Mouse (Mus musculus) cortical plate, adult 2 months (tissue): ENCODE measurements around the gene Rb1. TPM values are rescaled to one million over a fixed set of nuclear protein-coding genes. Genes with fewer than 3 reads are reported as not detected.

Experiments used
- H3K27ac ChIP-seq: fragments of 200-500 bp; 2 replicates; pipeline ENCODE4 v1.5.1; 2012; ENCODE audit warnings: low read length, control low read depth, inconsistent platforms; ENCODE audit not compliant: insufficient read depth
- H3K4me1 ChIP-seq: fragments of 200-500 bp; 2 replicates; pipeline ENCODE4 v1.6.1; 2011; ENCODE audit warnings: low read length; ENCODE audit not compliant: control insufficient read depth, insufficient read depth
- H3K4me3 ChIP-seq: fragments of 200-500 bp; 2 replicates; pipeline ENCODE4 v1.5.1; 2011; ENCODE audit warnings: mild to moderate bottlenecking, low read length, control low read depth; ENCODE audit not compliant: insufficient read depth
- CTCF ChIP-seq: fragments of 200-500 bp; IDR thresholded peaks from 2 replicates; pipeline ENCODE4 v1.5.1; 2011; ENCODE audit warnings: mild to moderate bottlenecking, control low read depth, low read length; ENCODE audit not compliant: insufficient read depth; ENCODE audit errors: extremely low read depth
- POLR2A ChIP-seq: fragments of 200-500 bp; IDR thresholded peaks from 2 replicates; pipeline ENCODE4 v1.6.1; 2011; ENCODE audit warnings: mild to moderate bottlenecking, low read length, control low read depth; ENCODE audit not compliant: insufficient read depth; ENCODE audit errors: extremely low read depth
- polyA plus RNA-seq: library from polyadenylated mRNA; depleted of rRNA; stranded (reverse); fragments of >200 nt; gene quantifications from 2 replicates; pipeline ENCODE4 v1.2.3, GENCODE M21; 2012; rRNA removed

The Rb1 gene
- polyA plus RNA-seq, 1 experiment: 19.8 TPM

DNA sequence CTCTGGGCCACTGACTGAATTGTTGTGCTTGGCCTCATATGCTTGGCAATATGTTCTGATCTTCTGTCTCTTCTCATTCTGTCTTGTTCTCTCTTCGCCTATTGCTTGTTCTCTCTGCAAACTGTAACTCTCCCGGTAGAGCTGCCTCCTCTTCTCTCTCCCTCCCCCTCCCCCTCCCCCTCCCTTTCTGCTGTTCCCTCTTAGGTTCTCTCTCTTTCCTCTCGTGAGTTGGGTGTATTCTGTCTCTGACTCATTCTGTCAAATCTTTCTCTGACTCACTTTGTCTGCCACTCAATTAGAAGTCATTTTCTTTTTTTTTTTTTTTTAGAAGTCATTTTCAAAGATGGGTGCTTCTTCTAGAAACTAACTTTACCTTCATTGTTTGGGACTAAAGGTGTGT lies 178.9 kb downstream of the Rb1 start:
- TF ChIP-seq CTCF (no peak), POLR2A (no peak)
- no peak overlapping the region for H3K27ac ChIP-seq
- H3K4me1 ChIP-seq: no peaks in the 10 kb centered on the region; the same call in 1 of the 2 replicates
- no peak overlapping the region for H3K4me3 ChIP-seq

DNA sequence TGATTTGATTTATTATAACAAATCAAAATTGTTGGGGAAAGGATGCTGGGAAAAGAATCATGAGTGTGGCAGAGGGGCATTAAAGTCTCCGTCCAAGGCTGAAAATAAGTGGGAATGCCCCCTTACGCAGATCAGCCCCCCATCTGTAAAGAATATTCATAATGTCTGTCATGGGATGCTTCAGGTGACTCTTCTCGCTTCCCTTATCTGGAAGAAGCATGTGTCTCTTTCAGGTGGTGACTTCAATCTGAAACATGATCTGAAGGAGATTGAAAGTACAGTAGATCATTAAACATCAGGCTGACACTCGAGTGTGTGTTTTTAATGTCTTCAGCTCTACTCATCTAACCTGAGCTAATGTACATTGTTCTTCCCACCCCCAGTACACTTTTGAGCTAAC lies 180.1 kb downstream of the Rb1 start:
- no peak for TF ChIP-seq CTCF
- no peak for TF ChIP-seq POLR2A
- Histone ChIP-seq H3K27ac (no peak overlapping the region), H3K4me3 (no peak overlapping the region), H3K4me1 (no peaks in the 10 kb centered on the region; the same call in 1 of the 2 replicates)

DNA sequence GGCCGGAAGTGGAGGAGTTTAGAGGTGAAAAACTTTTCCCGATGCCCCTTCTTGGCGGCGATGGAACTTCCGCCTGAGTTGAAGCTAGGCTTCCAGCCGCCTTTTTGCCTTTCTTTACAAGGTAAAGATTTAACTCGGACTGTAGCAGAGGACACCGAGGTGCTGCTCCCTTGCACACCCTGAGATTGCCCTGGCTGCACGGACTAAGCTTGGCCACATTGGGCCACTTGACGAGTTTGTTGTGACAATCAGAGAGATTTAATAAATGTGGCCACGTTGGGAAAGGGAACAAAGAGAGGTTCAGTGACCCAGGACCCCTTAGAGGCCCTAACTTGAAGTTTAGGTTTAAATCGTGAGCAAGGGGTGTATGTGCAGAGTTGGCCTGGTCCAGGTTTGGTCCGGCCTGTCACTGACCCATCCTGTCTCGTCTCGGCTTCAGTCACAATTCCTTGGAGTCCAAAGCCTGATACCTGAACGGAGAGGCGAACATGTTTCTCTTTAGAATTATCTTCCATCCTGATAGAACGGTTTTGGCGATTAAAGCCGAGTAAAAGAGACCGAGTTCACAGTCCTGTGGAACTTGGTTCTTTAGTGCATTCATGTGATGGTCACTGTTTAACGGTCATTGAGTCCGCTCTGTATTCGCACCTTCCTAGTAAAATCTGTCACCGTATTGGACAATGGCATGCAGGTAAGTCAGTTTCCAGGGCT lies 181.8 kb downstream of the Rb1 start:
- H3K4me1 ChIP-seq: no peaks in the 10 kb centered on the region; the same call in 1 of the 2 replicates
- H3K4me3 ChIP-seq: peak overlapping the region; percentile 50
- no peak for TF ChIP-seq CTCF
- TF ChIP-seq POLR2A: no peak
- H3K27ac ChIP-seq: peak overlapping the region; percentile 93

DNA sequence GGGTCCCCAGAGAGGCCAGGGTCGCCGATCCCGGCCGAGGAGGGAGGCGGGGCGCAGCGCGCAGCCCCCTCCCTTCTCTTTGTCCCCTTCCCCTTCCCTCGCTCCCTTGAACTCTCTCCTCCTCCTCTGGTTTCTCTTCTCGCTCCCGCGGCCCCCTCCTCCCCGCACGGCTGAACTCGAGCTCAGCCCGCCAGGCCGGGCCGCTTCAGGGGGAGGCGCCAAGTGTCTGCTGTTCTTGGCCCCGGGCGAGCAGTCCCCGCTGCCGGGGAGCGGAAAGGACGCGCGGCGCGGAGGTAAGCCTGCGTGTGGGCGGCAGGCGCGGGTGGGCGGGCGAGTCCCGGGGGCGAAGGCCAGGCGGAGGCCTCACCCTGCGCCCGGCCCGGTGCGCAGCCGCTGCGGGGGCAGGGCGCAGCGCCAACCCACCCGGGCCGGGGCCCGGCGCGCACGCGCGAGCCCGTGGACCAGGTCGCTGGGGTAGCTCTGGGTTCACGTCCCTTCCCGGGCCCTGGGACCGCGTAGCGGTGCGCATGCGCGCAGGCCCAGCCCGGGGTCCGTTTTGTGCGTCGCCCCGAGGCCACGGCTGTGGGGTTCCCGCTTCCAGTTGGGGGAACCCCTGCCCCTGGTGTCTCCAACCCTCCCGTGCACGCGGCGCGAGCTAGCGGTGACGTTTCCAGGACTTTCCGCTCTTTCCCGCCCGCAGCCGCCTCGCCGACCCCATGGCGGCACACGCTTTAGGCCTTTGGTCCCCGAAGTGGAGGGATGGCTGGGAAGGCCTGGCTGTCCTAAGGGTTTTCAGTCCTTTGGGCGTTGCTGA lies 182.5 kb downstream of the Rb1 start:
- H3K27ac ChIP-seq: peak overlapping the region; percentile 93
- no peak for TF ChIP-seq CTCF
- TF ChIP-seq POLR2A: no peak
- no peaks in the 10 kb centered on the region; the same call in 1 of the 2 replicates for H3K4me1 ChIP-seq
- H3K4me3 ChIP-seq: peak overlapping the region; percentile 50

DNA sequence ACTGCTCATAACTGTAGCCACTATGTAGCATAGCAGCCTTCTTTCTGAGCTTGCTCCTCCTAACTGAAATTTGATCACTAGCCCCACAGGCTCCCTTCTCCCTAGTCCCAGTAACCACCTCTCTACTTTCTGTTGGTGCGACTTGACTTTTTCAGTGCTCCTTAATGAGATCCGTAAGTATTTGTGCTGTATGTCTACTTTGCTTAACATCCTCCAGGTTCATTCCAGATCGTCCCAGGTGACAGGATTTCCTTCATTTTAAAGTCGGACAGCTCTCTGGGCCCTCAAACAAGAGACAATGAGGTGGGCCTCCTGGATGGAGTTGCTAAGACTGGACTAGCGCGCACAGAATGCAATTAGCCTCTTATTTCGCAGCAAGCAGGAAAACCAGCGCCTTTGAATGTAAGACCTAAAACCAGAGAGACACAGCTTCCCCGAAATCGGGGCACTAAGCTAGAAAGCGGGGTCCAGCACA lies 183.2 kb downstream of the Rb1 start:
- peak overlapping the region; percentile 93 for H3K27ac ChIP-seq
- TF ChIP-seq CTCF (no peak), POLR2A (no peak)
- H3K4me1 ChIP-seq: no peaks in the 10 kb centered on the region; the same call in 1 of the 2 replicates
- H3K4me3 ChIP-seq: peak overlapping the region; percentile 50

DNA sequence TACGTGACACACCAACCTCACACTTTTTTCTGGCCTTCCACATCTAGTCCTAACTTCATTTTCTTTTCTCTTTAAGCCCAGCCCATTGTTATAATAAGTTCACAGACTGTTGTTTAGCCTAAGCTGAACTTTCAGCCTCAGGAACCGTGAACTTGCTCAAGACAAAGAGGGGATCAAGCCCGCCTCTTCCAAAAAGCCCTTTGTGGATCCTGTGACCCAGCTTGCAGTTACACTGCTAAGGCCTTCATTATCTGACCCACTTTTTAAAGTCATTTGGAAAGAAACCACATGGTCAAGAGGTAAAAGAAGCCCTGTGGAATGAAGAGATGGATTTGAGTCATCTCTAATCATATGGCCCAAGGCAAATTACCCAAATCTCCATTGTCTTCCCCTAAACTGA lies 183.8 kb downstream of the Rb1 start:
- Histone ChIP-seq H3K4me1 (no peaks in the 10 kb centered on the region; the same call in 1 of the 2 replicates), H3K4me3 (no peak overlapping the region; the same call in 1 of the 2 replicates), H3K27ac (no peak overlapping the region; the same call in 1 of the 2 replicates)
- TF ChIP-seq CTCF: no peak
- no peak for TF ChIP-seq POLR2A

DNA sequence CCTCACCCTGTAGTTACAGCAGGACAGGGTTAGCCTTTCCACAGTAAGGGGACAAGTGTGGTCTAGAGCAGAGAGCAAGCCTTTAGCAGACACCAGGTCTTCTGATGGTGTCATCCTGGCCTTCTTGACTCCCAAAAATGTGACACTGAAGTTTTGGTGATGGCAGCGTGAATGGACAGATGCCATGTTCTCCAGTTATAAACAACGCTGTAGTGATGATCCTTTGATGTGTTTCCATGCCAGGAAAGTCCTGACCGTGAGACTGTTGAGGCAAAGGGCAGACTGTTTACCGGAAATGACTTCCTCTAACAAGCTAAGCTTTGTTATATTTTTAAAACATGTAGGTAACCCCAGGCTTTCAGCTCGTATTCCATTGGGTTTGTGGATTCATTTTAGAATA lies 185.8 kb downstream of the Rb1 start:
- Histone ChIP-seq H3K4me1 (no peaks in the 10 kb centered on the region; the same call in 1 of the 2 replicates), H3K4me3 (no peak overlapping the region), H3K27ac (no peak overlapping the region)
- TF ChIP-seq POLR2A (no peak), CTCF (no peak)

DNA sequence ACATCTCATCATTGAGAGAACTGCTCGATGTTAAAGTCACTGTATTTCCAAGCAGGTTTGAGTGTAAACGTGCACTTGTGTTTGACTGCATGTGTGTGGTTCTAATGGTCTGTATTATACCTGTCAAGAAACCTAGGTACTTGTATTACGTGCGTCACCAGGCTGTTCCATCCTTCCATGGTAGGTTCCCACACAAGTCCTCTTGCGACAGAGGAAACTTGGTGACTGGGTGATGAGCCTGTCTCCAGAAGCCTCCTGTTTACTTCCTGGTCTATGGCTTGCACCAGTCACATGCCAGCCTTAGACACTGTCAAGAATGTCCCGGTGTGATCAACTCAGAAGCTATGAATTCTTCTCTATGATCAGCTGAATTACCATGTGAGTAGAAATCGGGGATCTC lies 187.1 kb downstream of the Rb1 start:
- TF ChIP-seq CTCF: no peak
- no peak for TF ChIP-seq POLR2A

DNA sequence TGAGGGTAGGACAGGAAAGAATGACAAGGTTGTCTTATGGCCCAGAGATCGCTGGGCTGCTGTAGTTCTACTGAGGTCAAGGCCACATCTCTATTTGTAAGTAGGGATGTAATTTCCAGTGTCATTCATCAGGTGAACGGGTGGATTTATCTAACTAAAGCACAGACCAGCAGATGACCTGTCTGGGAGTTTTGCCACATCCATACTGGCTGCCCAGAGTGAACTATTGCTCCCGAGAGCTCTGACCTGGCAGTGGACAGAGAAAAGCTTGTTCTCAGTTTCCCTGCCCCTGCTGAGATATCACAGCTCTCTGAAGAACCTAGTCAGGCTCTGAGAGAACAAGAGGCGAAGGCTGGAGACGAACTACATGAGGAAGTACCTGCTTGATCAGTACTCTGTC lies 188.4 kb downstream of the Rb1 start:
- Histone ChIP-seq H3K27ac (no peak overlapping the region), H3K4me1 (no peaks in the 10 kb centered on the region), H3K4me3 (no peak overlapping the region)
- TF ChIP-seq CTCF (no peak), POLR2A (no peak)

More for the DNA sequence above, 187.1 kb downstream of the Rb1 start:
- Histone ChIP-seq H3K4me3 (no peak overlapping the region), H3K4me1 (no peaks in the 10 kb centered on the region), H3K27ac (no peak overlapping the region)

Other genes starting within 250 kb of the Rb1 start
- 22.9 and 23.8 TPM in 2 replicates for gene Rcbtb2, start 202.8 kb downstream of the Rb1 start, polyA plus RNA-seq
- 3.3 and 3.4 TPM in 2 replicates for gene Lpar6, start 87.9 kb downstream of the Rb1 start, polyA plus RNA-seq
- gene Itm2b, start 59.5 kb upstream of the Rb1 start, polyA plus RNA-seq: 1,026 and 1,043 TPM in 2 replicates
- 33.1 and 34.6 TPM in 2 replicates for gene Med4, start 184.2 kb upstream of the Rb1 start, polyA plus RNA-seq
- gene Sucla2, start 199.5 kb upstream of the Rb1 start, polyA plus RNA-seq: 111 and 115 TPM in 2 replicates
- 3.5 and 3.6 TPM in 2 replicates for gene Nudt15, start 222.4 kb upstream of the Rb1 start, polyA plus RNA-seq